Mouse (Mus musculus): ENCODE measurements around the gene Nkx2-1. TPM values are rescaled to one million over a fixed set of nuclear protein-coding genes. Genes with fewer than 3 reads are reported as not detected.

Nkx2-1 gene
- polyA plus RNA-seq, 1 experiment from 2014 or later = not detected

Other genes with a start within 250 kb of the Nkx2-1 start
- gene Mbip, start 191.0 kb downstream of the Nkx2-1 start, polyA plus RNA-seq (2016; fragmentation: Nextera tagmentation; extraction: Ambion mirVana) = 47.0 and 52.6 TPM in 2 replicates
- not detected in 2 replicates for gene Nkx2-9, start 76.4 kb upstream of the Nkx2-1 start, polyA plus RNA-seq (2016; fragmentation: Nextera tagmentation; extraction: Ambion mirVana)
- 6.0 and 9.6 TPM in 2 replicates for gene Pax9, start 154.9 kb upstream of the Nkx2-1 start, polyA plus RNA-seq (2016; fragmentation: Nextera tagmentation; extraction: Ambion mirVana)